In genomic region chr12:109509531-109510137, GRCm38 (mm10) we compare ENCODE assay signal across 10 mouse cellular contexts. TPM values are rescaled to one million over a fixed set of nuclear protein-coding genes. Genes with fewer than 3 reads are reported as not detected.
DNase-seq lines count a peak whose midpoint lies in the region; ATAC-seq and TF ChIP-seq lines count a peak whose summit lies in the region.
"Had no signal": no experiment of that assay in that cellular context is flagged by ENCODE, and none has a peak within 500 bp of the region (broad histone marks: within the 10 kb centered on the region; RNA-seq: fewer than 3 reads in every experiment).

No protein-coding gene starts in this region.

- H3K36me3 ChIP-seq in midbrain, embryonic 10.5 days, result no peaks in the 10 kb centered on the region
- H3K36me3 ChIP-seq in midbrain, embryonic 16.5 days (ENCODE audit: control insufficient read depth, insufficient read depth, low read length), result no peaks in the 10 kb centered on the region
- no peaks in the 10 kb centered on the region for H3K36me3 ChIP-seq in hindbrain, embryonic 11.5 days (ENCODE audit: control insufficient read depth, insufficient read depth, low read length)
- H3K36me3 ChIP-seq in liver, embryonic 14.5 days (replicated peaks; ENCODE audit: control insufficient read depth, insufficient read depth, low read depth), result no peaks in the 10 kb centered on the region
- no peaks in the 10 kb centered on the region for H3K36me3 ChIP-seq in stomach, postnatal 0 days (ENCODE audit: control insufficient read depth, insufficient read depth, low read length)

- no peak overlapping the region for H3K9ac ChIP-seq in midbrain, embryonic 16.5 days (ENCODE audit: low read depth, low read length)
- H3K9ac ChIP-seq in hindbrain, embryonic 11.5 days (ENCODE audit: low read depth, low read length), result no peak overlapping the region
- H3K9ac ChIP-seq in liver, embryonic 14.5 days (replicated peaks), result no peak overlapping the region
- no peak overlapping the region for H3K9ac ChIP-seq in stomach, postnatal 0 days (ENCODE audit: low read length)

- peaks cover 75% of the 10 kb centered on the region for H3K4me1 ChIP-seq in midbrain, embryonic 10.5 days
- H3K4me1 ChIP-seq in midbrain, embryonic 16.5 days (ENCODE audit: control insufficient read depth, insufficient read depth, low read length), result peaks cover 8% of the 10 kb centered on the region; the same call in 1 of the 2 replicates
- peaks cover 15% of the 10 kb centered on the region; the same call in 1 of the 2 replicates for H3K4me1 ChIP-seq in hindbrain, embryonic 11.5 days (replicated peaks; ENCODE audit: control insufficient read depth, insufficient read depth, low read length)
- H3K4me1 ChIP-seq in liver, embryonic 14.5 days (replicated peaks; ENCODE audit: control insufficient read depth in 2 of 2, insufficient read depth in 2 of 2, low read length in 1 of 2), result peaks cover 0 to 40% of the 10 kb centered on the region in 2 experiments; a peak in 2 of 4 replicates
- H3K4me1 ChIP-seq in stomach, postnatal 0 days (replicated peaks; ENCODE audit: control insufficient read depth, insufficient read depth), result peaks cover 3% of the 10 kb centered on the region; the same call in 1 of the 2 replicates

- H3K4me3 ChIP-seq in midbrain, embryonic 10.5 days, result 0 out of 2 replicates have a peak overlapping the region, but pooled peaks have one; percentile 16
- no peak overlapping the region for H3K4me3 ChIP-seq in midbrain, embryonic 16.5 days (ENCODE audit: low read depth, low read length)
- H3K4me3 ChIP-seq in hindbrain, embryonic 11.5 days (ENCODE audit: low read depth, low read length), result no peak overlapping the region
- no peak overlapping the region for H3K4me3 ChIP-seq in liver, embryonic 14.5 days (ENCODE audit: insufficient read depth in 1 of 2, low read depth in 2 of 2, low read length in 2 of 2)
- no peak overlapping the region for H3K4me3 ChIP-seq in stomach, postnatal 0 days (ENCODE audit: low read depth, low read length)

- H3K4me2 ChIP-seq in midbrain, embryonic 16.5 days (ENCODE audit: low read length), result no peak overlapping the region
- no peak overlapping the region; the same call in 1 of the 2 replicates for H3K4me2 ChIP-seq in hindbrain, embryonic 11.5 days (replicated peaks; ENCODE audit: low read depth, low read length)
- no peak overlapping the region for H3K4me2 ChIP-seq in liver, embryonic 14.5 days (ENCODE audit: low read depth)
- no peak overlapping the region for H3K4me2 ChIP-seq in stomach, postnatal 0 days (replicated peaks; ENCODE audit: low read depth)

- TF ChIP-seq CTCF in liver, embryonic 14.5 days (IDR thresholded peaks at IDR 0.05; ENCODE audit: low read depth), result no peak
- no peak for TF ChIP-seq CTCF in stomach, postnatal 0 days (IDR thresholded peaks at IDR 0.05; ENCODE audit: low read depth)

- TF ChIP-seq EP300 in liver, embryonic 14.5 days (IDR thresholded peaks at IDR 0.05; ENCODE audit: low read depth), result no peak
- TF ChIP-seq EP300 in stomach, postnatal 0 days (optimal IDR thresholded peaks at IDR 0.05), result no peak

- H3K27me3 ChIP-seq in midbrain, embryonic 10.5 days (ENCODE audit: low read depth, poor library complexity, severe bottlenecking), result peaks cover 81% of the 10 kb centered on the region
- H3K27me3 ChIP-seq in midbrain, embryonic 16.5 days (ENCODE audit: control insufficient read depth, insufficient read depth, low read depth, low read length), result peaks cover 3% of the 10 kb centered on the region; the same call in 1 of the 2 replicates
- no peaks in the 10 kb centered on the region for H3K27me3 ChIP-seq in hindbrain, embryonic 11.5 days (ENCODE audit: control insufficient read depth, insufficient read depth, low read length)
- no peaks in the 10 kb centered on the region for H3K27me3 ChIP-seq in liver, embryonic 14.5 days (ENCODE audit: control insufficient read depth, insufficient read depth, low read length)
- H3K27me3 ChIP-seq in stomach, postnatal 0 days (ENCODE audit: control insufficient read depth, insufficient read depth, low read length), result no peaks in the 10 kb centered on the region

- WGBS in midbrain, embryonic 10.5 days, result 19% methylated on average over 9 of the region's 9 CpGs
- 13% methylated on average over 8 of the region's 9 CpGs for WGBS in midbrain, embryonic 16.5 days
- 23% methylated on average over 9 of the region's 9 CpGs for WGBS in hindbrain, embryonic 11.5 days
- WGBS in liver, embryonic 14.5 days (ENCODE audit: insufficient replicate concordance), result 42% methylated on average over 9 of the region's 9 CpGs
- 44% methylated on average over 9 of the region's 9 CpGs for WGBS in stomach, postnatal 0 days

- intact Hi-C loops in heart, postnatal 10 days (cut with DNase I), result no loop called here

- no peaks in the 10 kb centered on the region for H3K9me3 ChIP-seq in midbrain, embryonic 10.5 days (replicated peaks)
- H3K9me3 ChIP-seq in midbrain, embryonic 16.5 days (replicated peaks; ENCODE audit: control insufficient read depth, low read length, poor library complexity, severe bottlenecking), result no peaks in the 10 kb centered on the region
- H3K9me3 ChIP-seq in hindbrain, embryonic 11.5 days (ENCODE audit: control insufficient read depth, low read length), result no peaks in the 10 kb centered on the region
- H3K9me3 ChIP-seq in liver, embryonic 14.5 days (ENCODE audit: control insufficient read depth, low read length), result no peaks in the 10 kb centered on the region
- no peaks in the 10 kb centered on the region for H3K9me3 ChIP-seq in stomach, postnatal 0 days (ENCODE audit: control insufficient read depth, low read length)

- DNase-seq in midbrain, embryonic 10.5 days (ENCODE audit: low spot score), result peak; percentile 39
- DNase-seq in hindbrain, embryonic 11.5 days (ENCODE audit: low spot score), result no peak
- DNase-seq in liver, embryonic 14.5 days (ENCODE audit: low read depth in 3 of 3, low spot score in 3 of 3), result no peak
- DNase-seq in stomach, postnatal 0 days (ENCODE audit: low spot score), result no peak
- no peak for DNase-seq in cerebellum, postnatal 4 days (ENCODE audit: low spot score in 2 of 2)
- no peak for DNase-seq in heart, postnatal 10 days
- DNase-seq in urinary bladder, postnatal 25 days (ENCODE audit: low spot score), result no peak

- no peak for ATAC-seq in midbrain, embryonic 16.5 days
- ATAC-seq in hindbrain, embryonic 11.5 days (ENCODE audit: low FRiP score), result peak; percentile 51
- peak; percentile 23; the same call in 1 of the 2 replicates for ATAC-seq in liver, embryonic 14.5 days (ENCODE audit: insufficient read depth)
- ATAC-seq in stomach, postnatal 0 days (ENCODE audit: low FRiP score, low TSS enrichment), result peak; percentile 35; the same call in 1 of the 2 replicates

- peak overlapping the region; percentile 78 for H3K27ac ChIP-seq in midbrain, embryonic 10.5 days (replicated peaks)
- no peak overlapping the region for H3K27ac ChIP-seq in midbrain, embryonic 16.5 days (ENCODE audit: low read length)
- H3K27ac ChIP-seq in hindbrain, embryonic 11.5 days (ENCODE audit: low read depth, low read length), result 0 out of 2 replicates have a peak overlapping the region, but pooled peaks have one; percentile 21
- H3K27ac ChIP-seq in liver, embryonic 14.5 days, result no peak overlapping the region
- no peak overlapping the region for H3K27ac ChIP-seq in stomach, postnatal 0 days (replicated peaks)

RNA-seq across cellular contexts. Expression of gene Dlk1, which starts 57.0 kb away (rescaled TPM):
- 107 and 118 TPM in 2 replicates for polyA plus RNA-seq in midbrain, embryonic 10.5 days (2016; fragmentation: Nextera tagmentation; extraction: Ambion mirVana)
- polyA plus RNA-seq in midbrain, embryonic 16.5 days (2015; fragmentation: Nextera tagmentation; extraction: Ambion mirVana), result 50.4 and 66.0 TPM in 2 replicates
- polyA plus RNA-seq in hindbrain, embryonic 11.5 days (2014; fragmentation: Nextera tagmentation; extraction: Ambion mirVana), result 77.7 and 84.4 TPM in 2 replicates
- 969 and 1,200 TPM in 2 replicates for polyA plus RNA-seq in liver, embryonic 14.5 days (2012; rRNA removed)
- polyA plus RNA-seq in liver, embryonic 14.5 days (2014; fragmentation: Nextera tagmentation; extraction: Ambion mirVana), result 327 and 387 TPM in 2 replicates
- 183 and 187 TPM in 2 replicates for polyA plus RNA-seq in stomach, postnatal 0 days (2015; fragmentation: Nextera tagmentation; extraction: Ambion mirVana)
- total RNA-seq in heart, postnatal 10 days (2021), result 10 to 100 TPM; 17.2 to 17.7 TPM
- total RNA-seq: hematopoietic stem cell, adult 5-6 weeks; MEL had no signal

Comparison
In these comparisons a context has a peak if more than half of its experiments do, and no peak if none do; other contexts are left out.
1. H3K27ac ChIP-seq: peak in midbrain, embryonic 10.5 days (single experiment) and hindbrain, embryonic 11.5 days (single experiment); none in midbrain, embryonic 16.5 days (single experiment), liver, embryonic 14.5 days (single experiment) and stomach, postnatal 0 days (single experiment).